Mouse (Mus musculus) kidney, adult 2 months (tissue): Measurements from ENCODE around the gene Prkg1.

Source experiments
- CTCF ChIP-seq: fragments of 200-500 bp; conservative IDR thresholded peaks from 2 replicates; pipeline ENCODE4 v1.5.1; 2011; ENCODE audit warnings: low read depth, mild to moderate bottlenecking, control low read depth, low read length, moderate library complexity, mixed read lengths; ENCODE audit not compliant: insufficient read depth, insufficient read length
- POLR2A ChIP-seq: fragments of 200-500 bp; IDR thresholded peaks from one replicate; pipeline ENCODE4 v1.6.1; 2011; ENCODE audit warnings: low read depth, low read length, control low read depth

- no peak for TF ChIP-seq POLR2A
- no peak for TF ChIP-seq CTCF
Observed at GRCm38 (mm10) chr19:31141905-31142304, 622.9 kb downstream of the Prkg1 start.
